Mouse (Mus musculus) left cerebral cortex, adult 11 months (tissue): ENCODE measurements at regions not wholly inside any gene's neighbourhood (a gene's known extent, or its start where the extent isn't known, plus 50 kb on each side); places are given as distances from the start of the nearest gene placed in this dataset.
A peak's percentile ranks its signal among the peaks of the same experiment; 100 is the strongest.

ENCODE experiments used
- DNase-seq: peaks from one replicate; pipeline ENCODE4 v3.0.0; 2022; ENCODE audit warnings: low spot score

GRCm38 (mm10) chr14:97694238-97694637 lies 475.3 kb downstream of the Dach1 start:
- DNase-seq: no peak

GRCm38 (mm10) chr14:97684617-97685016 lies 484.9 kb downstream of the Dach1 start:
- DNase-seq: no peak

DNA sequence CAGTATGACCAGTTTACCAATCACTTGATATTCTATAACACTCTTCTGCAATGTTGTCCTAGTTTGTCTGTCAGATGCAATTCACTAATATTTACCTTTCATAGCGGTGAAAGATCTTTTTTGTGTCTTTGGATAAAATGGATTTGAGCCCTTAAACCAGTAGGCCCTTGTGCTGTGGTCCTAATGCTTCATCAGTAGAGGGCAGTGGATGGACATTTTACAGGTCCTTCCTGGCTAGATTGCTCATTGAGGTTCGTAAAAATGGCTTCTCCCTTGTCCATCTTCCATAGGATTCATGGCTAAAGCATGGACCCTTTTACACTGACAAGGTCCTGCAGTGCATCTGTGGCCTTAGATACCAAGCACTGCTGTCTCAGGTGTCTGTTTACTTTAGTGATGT lies 501.8 kb downstream of the Dach1 start:
- DNase-seq: no peak

GRCm38 (mm10) chr14:97638187-97638792 lies 531.3 kb downstream of the Dach1 start:
- DNase-seq: no peak

DNA sequence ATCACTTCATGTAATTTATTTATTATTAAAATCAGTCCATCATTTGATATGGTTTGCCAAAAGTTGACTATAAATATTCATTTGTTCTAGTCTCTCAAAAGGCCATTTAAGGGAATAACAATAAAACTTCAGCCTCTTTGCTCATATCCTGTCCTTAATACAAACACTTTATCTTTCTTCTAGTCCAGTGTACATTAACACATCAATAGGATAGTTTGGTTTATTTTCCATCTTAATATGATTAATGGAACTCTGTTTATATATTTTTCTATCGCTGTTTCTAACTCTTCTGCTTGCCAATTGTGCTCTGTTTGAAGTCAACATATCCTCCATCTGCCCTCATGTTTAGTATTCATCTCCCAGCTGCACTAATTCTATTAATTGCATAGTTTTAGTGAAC lies 558.1 kb downstream of the Dach1 start:
- DNase-seq: no peak

DNA sequence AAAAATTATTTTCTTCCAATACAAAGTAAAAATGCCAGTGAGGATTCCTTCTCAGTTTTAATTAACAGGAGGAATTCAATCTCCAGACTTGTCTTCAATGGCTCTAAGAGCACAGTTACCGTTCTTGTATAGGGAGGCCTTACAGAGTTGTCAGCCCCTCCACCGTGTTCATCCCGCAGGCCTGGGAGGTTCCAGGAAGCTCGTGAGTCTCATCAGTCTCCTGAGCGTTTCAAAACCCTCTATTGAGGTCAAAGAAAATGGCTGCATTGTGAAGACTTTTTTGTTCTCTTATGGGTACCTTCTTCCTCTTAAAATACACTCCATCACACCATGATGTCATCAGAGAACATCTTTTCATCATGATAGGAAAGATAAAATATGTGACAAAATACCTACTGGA lies 572.9 kb downstream of the Dach1 start:
- DNase-seq: no peak

GRCm38 (mm10) chr14:97588611-97589010 lies 581.0 kb downstream of the Dach1 start:
- no peak for DNase-seq

- peak; percentile 6 for DNase-seq
These were observed 581.4 kb downstream of the Dach1 start for GRCm38 (mm10) chr14:97588182-97588581.

GRCm38 (mm10) chr14:97586962-97587361 lies 582.6 kb downstream of the Dach1 start:
- DNase-seq: no peak

- DNase-seq: no peak
These were observed 599.3 kb downstream of the Dach1 start for GRCm38 (mm10) chr14:97570274-97570673.

GRCm38 (mm10) chr14:97560121-97560907 lies 609.3 kb downstream of the Dach1 start:
- DNase-seq: no peak

DNA sequence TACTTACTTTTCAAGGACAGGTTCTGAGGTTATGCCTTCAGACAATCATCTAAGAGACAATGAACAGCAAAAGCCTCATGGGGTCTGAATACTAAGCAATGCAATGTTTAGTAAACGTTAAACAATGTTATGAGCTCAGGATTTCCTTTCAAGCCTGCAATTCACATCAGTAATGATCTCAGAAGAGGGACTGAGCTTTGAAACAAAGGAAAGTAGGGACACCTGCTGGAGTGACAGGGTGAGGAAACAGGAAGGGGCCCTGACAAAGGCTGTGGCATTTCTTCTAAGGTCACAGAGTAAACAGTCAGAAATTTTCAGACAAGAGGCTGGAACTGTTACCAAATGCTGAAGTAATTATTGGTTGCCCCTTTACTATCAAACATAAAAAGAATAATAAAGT lies 610.0 kb downstream of the Dach1 start:
- DNase-seq: no peak

GRCm38 (mm10) chr14:97558289-97558688 lies 611.3 kb downstream of the Dach1 start:
- DNase-seq: no peak

DNA sequence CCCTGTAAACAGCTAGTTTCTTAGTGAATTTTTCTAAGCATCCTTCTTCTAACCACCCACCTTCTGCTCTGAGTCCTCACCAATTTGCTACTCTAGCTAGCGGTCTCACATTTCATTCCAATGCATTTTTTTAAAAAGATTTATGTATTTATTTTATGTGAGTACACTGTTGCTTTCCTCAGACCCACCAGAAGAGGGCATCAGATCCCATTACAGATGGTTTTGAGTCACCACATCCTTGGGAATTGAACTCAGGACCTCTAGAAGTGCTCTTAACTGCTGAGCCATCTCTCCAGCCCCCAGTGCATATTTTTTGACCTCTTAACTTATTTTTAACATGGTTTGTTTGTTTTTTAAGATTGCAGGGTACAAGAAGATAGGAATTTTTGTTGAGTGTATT lies 611.7 kb downstream of the Dach1 start:
- no peak for DNase-seq

- no peak for DNase-seq
These were observed 623.3 kb downstream of the Dach1 start for GRCm38 (mm10) chr14:97546276-97546675.

DNA sequence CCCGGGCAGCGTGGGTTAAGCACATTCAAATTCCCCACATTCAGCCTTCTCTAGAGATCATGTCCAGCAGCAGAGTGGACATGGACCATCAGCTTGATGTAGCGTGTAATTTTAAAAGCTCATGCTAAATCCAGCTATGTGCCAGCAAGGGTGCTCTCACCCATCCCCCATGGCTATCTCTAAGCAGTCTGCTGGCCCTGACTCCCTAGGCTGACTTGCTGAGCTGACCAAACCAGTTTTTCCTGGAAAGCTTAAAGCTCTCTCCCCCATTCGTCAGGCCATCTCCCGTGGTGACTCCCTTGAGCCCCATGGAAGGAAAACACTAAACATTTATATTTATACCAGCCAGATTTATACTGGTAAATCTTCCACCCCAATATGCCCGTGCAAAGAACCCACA lies 625.3 kb downstream of the Dach1 start:
- no peak for DNase-seq

DNA sequence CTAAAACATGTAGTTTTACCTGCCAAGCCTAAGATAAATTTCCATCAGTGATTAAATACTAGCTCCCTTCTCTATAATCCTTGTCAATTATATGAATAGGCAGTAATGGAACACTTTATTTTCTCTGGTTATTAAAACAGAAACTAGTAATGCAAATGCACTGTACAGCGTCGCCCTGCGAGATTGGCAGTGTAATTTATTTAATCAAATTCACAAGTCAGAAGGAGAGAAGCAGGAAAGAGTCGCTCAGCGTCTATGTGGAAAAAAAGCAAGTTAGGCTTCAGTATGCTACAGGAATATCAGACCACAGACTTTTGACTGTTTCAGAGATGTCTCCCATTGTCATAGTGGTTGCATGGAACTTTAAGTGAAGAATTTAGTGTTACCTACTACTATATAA lies 632.6 kb downstream of the Dach1 start:
- no peak for DNase-seq

GRCm38 (mm10) chr14:97511318-97511717 lies 658.2 kb downstream of the Dach1 start:
- no peak for DNase-seq

DNA sequence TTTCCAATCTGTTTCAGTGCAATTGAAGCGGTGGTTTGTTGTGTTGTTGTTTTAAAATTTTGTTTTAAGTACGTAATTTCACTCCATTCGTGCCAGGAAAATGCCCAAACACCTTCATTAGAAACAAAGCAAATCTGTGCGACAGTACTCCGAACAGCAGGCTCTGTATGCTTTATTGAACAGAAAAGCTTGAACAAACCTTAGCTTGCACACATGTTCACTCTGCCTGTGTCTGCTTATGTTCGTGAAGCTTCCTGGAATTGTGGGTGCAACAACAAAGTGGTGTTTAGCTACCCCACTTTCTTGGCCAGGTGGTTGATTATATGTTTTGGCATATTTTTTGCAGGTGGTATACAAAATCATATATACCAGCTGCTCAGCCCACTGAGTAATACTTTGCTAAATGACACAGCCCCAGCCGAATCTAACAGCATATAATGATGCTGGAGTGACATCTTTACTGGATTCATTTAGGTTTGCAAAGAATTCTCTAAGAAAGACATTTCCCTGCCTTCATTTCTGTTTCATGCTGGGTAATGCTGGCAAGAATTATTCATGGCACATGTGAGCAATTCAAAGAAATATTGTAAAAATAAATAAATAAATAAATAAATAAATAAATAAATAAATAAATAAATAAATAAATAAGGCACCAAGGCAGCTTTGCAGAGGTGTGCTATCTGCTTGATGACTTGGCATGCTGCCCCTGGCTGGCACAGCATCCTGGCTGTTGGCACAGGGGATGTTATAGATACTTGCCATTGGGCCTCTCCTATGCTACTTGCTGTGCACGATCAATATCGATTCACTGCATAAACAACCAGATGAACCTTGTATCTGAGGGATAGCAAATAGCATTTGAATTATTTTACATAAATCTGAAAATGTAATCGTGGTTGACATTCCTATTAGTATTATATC lies 679.9 kb downstream of the Dach1 start:
- DNase-seq: no peak

- DNase-seq: no peak
These were observed 691.3 kb downstream of the Dach1 start for GRCm38 (mm10) chr14:97478236-97478635.

- no peak for DNase-seq
These were observed 718.9 kb downstream of the Dach1 start for GRCm38 (mm10) chr14:97450525-97451235.

- no peak for DNase-seq
These were observed 720.9 kb downstream of the Dach1 start for GRCm38 (mm10) chr14:97448617-97449016.
